Mouse (Mus musculus) limb, embryonic 13.5 days (tissue): ENCODE data around the gene Olfr1051. TPM values are rescaled to one million over a fixed set of nuclear protein-coding genes. Genes with fewer than 3 reads are reported as not detected.
"Not testable (repeated sequence)": the region's sequence is repeated elsewhere in the genome, so short reads cannot be mapped to it uniquely, and the experiment has no call there.

ENCODE experiments used
- ATAC-seq: fragments of 200-750 bp; cut with Nextera tagmentation; 2 replicates; pipeline ENCODE4 v1.8.0; 2017; ENCODE audit warnings: low read depth, moderate number of reproducible peaks, moderate TSS enrichment; ENCODE audit not compliant: low FRiP score
- H3K27ac ChIP-seq: fragments of 300-500 bp; sonication (generic); 2 replicates; pipeline ENCODE4 v1.5.1; 2015; ENCODE audit warnings: inconsistent platforms, mild to moderate bottlenecking, moderate library complexity
- H3K27me3 ChIP-seq: fragments of 300-500 bp; sonication (generic); 2 replicates; pipeline ENCODE4 v1.6.1; 2015; ENCODE audit warnings: mild to moderate bottlenecking, inconsistent platforms
- H3K36me3 ChIP-seq: fragments of 300-500 bp; sonication (generic); 2 replicates; pipeline ENCODE4 v1.6.1; 2015; ENCODE audit warnings: inconsistent platforms, mild to moderate bottlenecking, moderate library complexity
- H3K4me1 ChIP-seq: fragments of 300-500 bp; sonication (generic); 2 replicates; pipeline ENCODE4 v1.6.1; 2015; ENCODE audit warnings: inconsistent platforms
- H3K4me2 ChIP-seq: fragments of 300-500 bp; sonication (generic); replicated peaks from 2 replicates; pipeline ENCODE4 v1.6.1; 2015; ENCODE audit warnings: inconsistent platforms, mild to moderate bottlenecking, moderate library complexity
- H3K4me3 ChIP-seq: fragments of 300-500 bp; sonication (generic); 2 replicates; pipeline ENCODE4 v1.5.1; 2015; ENCODE audit warnings: moderate library complexity, mild to moderate bottlenecking, inconsistent platforms
- H3K9ac ChIP-seq: fragments of 300-500 bp; sonication (generic); 2 replicates; pipeline ENCODE4 v1.6.1; 2015; ENCODE audit warnings: mild to moderate bottlenecking, inconsistent platforms
- H3K9me3 ChIP-seq: fragments of 300-500 bp; sonication (generic); 2 replicates; pipeline ENCODE4 v1.6.1; 2016; ENCODE audit warnings: inconsistent platforms
- WGBS: fragments of 180-500 bp; shearing (Covaris S2); methylation state at CpG from one replicate; pipeline ENCODE4 v1.1.7; 2015; 5-methylcytosine and 5-hydroxymethylcytosine counted together
- polyA plus RNA-seq: library from polyadenylated mRNA; unstranded; fragments of >200 nt; fragmentation: Nextera tagmentation; extraction: Ambion mirVana; gene quantifications from 2 replicates; pipeline ENCODE4 v1.2.1, GENCODE M21; 2015

Gene Olfr1051
- not detected in 2 replicates for polyA plus RNA-seq

DNA sequence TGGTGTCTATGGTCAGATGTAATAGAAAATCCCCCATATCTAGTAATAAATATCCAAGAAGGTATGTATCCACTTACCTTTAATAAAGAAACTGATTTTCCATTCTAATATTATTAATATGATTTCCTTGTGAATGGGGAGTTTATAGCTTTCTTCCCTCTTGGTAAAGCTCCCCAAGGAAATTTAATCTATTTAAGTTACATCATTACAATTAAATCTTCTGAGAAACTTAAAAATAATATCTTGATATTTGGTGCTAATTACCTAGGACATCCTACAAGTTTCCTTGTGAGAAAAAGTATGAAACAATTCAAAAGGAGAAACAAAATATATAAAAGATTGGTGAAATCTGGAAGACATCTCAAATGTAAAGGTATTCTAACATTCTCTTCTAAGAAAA is at the start of gene Olfr1051:
Olfr1051 (minus strand) TSS at position 101 of the 400 bp plus-strand sequence.
- not testable (repeated sequence) for H3K27ac ChIP-seq, H3K4me3 ChIP-seq, ATAC-seq, H3K4me1 ChIP-seq, H3K36me3 ChIP-seq, H3K4me2 ChIP-seq, H3K27me3 ChIP-seq, H3K9ac ChIP-seq, H3K9me3 ChIP-seq

DNA sequence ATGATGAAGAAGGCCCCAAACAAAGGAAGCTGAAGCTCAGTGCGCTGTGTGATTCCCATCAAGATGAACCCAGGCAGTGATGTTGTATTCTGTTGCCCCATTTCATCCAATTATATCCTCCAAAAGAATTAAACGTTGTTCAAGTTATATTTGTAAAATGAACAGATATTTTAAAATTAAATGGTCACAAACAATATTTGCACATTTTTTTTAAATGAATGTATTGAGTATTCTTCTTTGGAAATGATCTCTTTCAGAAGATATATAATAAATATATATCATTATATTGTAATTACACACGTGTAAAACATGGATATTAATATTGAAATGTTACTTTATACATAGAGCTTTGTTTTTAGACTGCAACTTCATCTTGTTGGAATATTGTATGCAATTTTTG is 36.3 kb upstream of the Olfr1051 start, which contains the start of gene Olfr1053:
Olfr1053 (minus strand) TSS at position 101 of the 400 bp plus-strand sequence.
- Histone ChIP-seq H3K36me3 (no peaks in the 10 kb centered on the region), H3K4me2 (no peak within 1 kb of the TSS), H3K9me3 (no peaks in the 10 kb centered on the region), H3K27ac (no peak within 1 kb of the TSS), H3K4me3 (no peak within 1 kb of the TSS), H3K9ac (no peak within 1 kb of the TSS), H3K27me3 (no peaks in the 10 kb centered on the region), H3K4me1 (no peaks in the 10 kb centered on the region)
- WGBS, result 63% methylated on average over 3 of the region's 3 CpGs
- no peak for ATAC-seq

DNA sequence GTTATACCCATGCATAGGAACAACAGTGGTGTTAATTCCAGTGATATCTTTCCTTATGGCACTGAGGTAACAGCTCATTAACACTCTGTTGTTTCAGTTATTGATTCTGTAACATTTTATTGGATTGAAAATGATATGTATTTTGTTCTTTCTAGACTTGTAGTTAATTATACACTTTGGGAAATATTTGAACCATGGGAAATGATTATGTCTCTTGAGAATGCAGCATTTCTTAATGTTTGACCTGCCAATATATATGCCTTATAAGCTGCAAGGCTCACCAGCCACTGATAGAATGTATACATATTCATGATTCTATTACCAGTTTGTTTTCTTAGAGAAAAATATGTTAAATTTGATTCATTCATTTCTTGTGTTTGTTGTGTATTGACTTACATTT is 13.3 kb upstream of the Olfr1051 start, which contains the start of gene Olfr1052:
Olfr1052 (plus strand) TSS at position 301 of the 400 bp plus-strand sequence.
- no peaks in the 10 kb centered on the region for H3K4me1 ChIP-seq
- H3K9me3 ChIP-seq, result no peaks in the 10 kb centered on the region
- no peak within 1 kb of the TSS for H3K9ac ChIP-seq
- H3K36me3 ChIP-seq, result no peaks in the 10 kb centered on the region
- ATAC-seq, result no peak
- H3K27ac ChIP-seq, result no peak within 1 kb of the TSS
- H3K4me2 ChIP-seq, result no peak within 1 kb of the TSS
- no peak within 1 kb of the TSS for H3K4me3 ChIP-seq
- H3K27me3 ChIP-seq, result no peaks in the 10 kb centered on the region

DNA sequence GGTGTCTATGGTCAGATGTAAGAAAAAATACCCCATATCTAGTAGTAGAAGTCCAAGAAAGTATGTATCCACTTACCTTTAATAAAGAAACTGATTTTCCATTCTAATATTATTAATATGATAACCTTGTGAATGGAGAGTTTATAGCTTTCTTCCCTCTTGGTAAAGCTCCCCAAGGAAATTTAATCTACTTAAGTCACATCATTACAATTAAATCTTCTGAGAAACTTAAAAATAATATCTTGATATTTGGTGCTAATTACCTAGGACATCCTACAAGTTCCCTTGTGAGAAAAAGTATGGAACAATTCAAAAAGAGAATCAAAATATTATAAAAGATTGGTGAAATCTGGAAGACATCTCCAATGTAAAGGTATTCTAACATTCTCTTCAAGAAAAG is 20.7 kb downstream of the Olfr1051 start, which contains the start of gene Olfr1049:
Olfr1049 (minus strand) TSS at position 101 of the 400 bp plus-strand sequence.
- ATAC-seq, H3K4me2 ChIP-seq, H3K27ac ChIP-seq, H3K9me3 ChIP-seq, H3K27me3 ChIP-seq, H3K4me1 ChIP-seq, H3K36me3 ChIP-seq, H3K9ac ChIP-seq, H3K4me3 ChIP-seq: not testable (repeated sequence)

DNA sequence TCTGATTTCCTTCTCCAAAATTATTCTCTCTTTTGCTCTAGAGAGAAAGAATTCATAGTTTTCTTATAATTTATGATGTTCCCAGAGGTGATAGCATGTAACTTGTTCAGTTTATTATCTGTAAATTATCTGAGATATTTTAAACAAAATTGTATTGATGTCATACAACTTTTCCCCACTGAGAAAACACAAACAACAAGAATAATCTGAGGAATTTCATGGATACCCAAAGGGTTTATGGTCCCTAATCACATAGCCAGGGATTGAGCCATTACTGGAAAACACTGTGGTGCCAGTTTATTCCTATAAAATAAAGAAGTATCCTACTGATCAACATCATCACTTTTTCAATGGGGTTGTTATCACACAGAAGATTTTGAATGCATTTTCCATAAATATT is 38.7 kb downstream of the Olfr1051 start, which contains the start of gene Olfr1048:
Olfr1048 (minus strand) TSS at position 101 of the 400 bp plus-strand sequence.
- no peaks in the 10 kb centered on the region for H3K27me3 ChIP-seq
- no peak for ATAC-seq
- H3K9me3 ChIP-seq, result no peaks in the 10 kb centered on the region
- no peak within 1 kb of the TSS for H3K4me2 ChIP-seq
- no peak within 1 kb of the TSS for H3K9ac ChIP-seq
- no peak within 1 kb of the TSS for H3K4me3 ChIP-seq
- H3K36me3 ChIP-seq, result no peaks in the 10 kb centered on the region
- no peaks in the 10 kb centered on the region for H3K4me1 ChIP-seq
- no peak within 1 kb of the TSS for H3K27ac ChIP-seq

DNA sequence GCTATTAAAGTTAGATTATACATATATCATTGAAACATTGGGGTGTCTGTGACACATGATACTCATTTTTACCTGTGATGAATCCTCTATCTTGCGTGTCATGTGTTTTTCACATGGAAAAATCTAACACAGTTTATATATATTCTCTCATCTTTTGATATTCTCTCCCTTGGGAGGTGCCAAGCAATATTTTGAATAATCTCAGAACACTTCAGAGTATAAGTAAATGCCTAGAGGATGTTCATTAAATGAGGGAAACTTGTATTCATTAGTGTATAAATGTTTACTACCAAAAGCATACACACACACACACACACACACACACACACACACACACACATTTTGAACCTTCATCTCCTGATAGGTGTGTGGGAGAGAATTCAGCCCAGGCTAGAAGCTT is 47.6 kb downstream of the Olfr1051 start, which contains the start of gene Olfr1047:
Olfr1047 (minus strand) TSS at position 101 of the 400 bp plus-strand sequence.
- 77% methylated on average over 1 of the region's 1 CpGs for WGBS
- no peak for ATAC-seq
- no peak within 1 kb of the TSS for H3K9ac ChIP-seq

More for the DNA sequence above, 47.6 kb downstream of the Olfr1051 start, which contains the start of gene Olfr1047:
- Histone ChIP-seq H3K4me1 (no peaks in the 10 kb centered on the region), H3K4me2 (no peak within 1 kb of the TSS), H3K36me3 (no peaks in the 10 kb centered on the region), H3K4me3 (no peak within 1 kb of the TSS), H3K27me3 (no peaks in the 10 kb centered on the region), H3K27ac (no peak within 1 kb of the TSS), H3K9me3 (no peaks in the 10 kb centered on the region)

Other genes starting within 250 kb of the Olfr1051 start
- gene Olfr1034, start 233.2 kb downstream of the Olfr1051 start, polyA plus RNA-seq, result not detected in 2 replicates
- not detected in 2 replicates for gene Olfr1036, start 205.1 kb downstream of the Olfr1051 start, polyA plus RNA-seq
- gene Olfr1037, start 191.7 kb downstream of the Olfr1051 start, polyA plus RNA-seq, result not detected in 2 replicates
- gene Olfr1039, start 143.2 kb downstream of the Olfr1051 start, polyA plus RNA-seq, result not detected in 2 replicates
- not detected in 2 replicates for gene Olfr1040, start 132.4 kb downstream of the Olfr1051 start, polyA plus RNA-seq
- not detected in 2 replicates for gene Olfr1042, start 117.2 kb downstream of the Olfr1051 start, polyA plus RNA-seq
- gene Olfr1043, start 111.6 kb downstream of the Olfr1051 start, polyA plus RNA-seq, result not detected in 2 replicates
- gene Olfr1044, start 101.3 kb downstream of the Olfr1051 start, polyA plus RNA-seq, result not detected in 2 replicates
- gene Olfr52, start 93.4 kb downstream of the Olfr1051 start, polyA plus RNA-seq, result not detected in 2 replicates
- not detected in 2 replicates for gene Olfr1045, start 76.1 kb downstream of the Olfr1051 start, polyA plus RNA-seq
- not detected in 2 replicates for gene Olfr1046, start 59.8 kb downstream of the Olfr1051 start, polyA plus RNA-seq
- gene Olfr1047, start 47.7 kb downstream of the Olfr1051 start, polyA plus RNA-seq, result not detected in 2 replicates
- gene Olfr1048, start 38.8 kb downstream of the Olfr1051 start, polyA plus RNA-seq, result not detected in 2 replicates
- not detected in 2 replicates for gene Olfr1049, start 20.8 kb downstream of the Olfr1051 start, polyA plus RNA-seq
- not detected in 2 replicates for gene Olfr1052, start 13.4 kb upstream of the Olfr1051 start, polyA plus RNA-seq
- gene Olfr1053, start 36.2 kb upstream of the Olfr1051 start, polyA plus RNA-seq, result not detected in 2 replicates
- not detected in 2 replicates for gene Olfr1054, start 56.3 kb upstream of the Olfr1051 start, polyA plus RNA-seq
- gene Olfr1055, start 71.2 kb upstream of the Olfr1051 start, polyA plus RNA-seq, result not detected in 2 replicates
- not detected in 2 replicates for gene Olfr1056, start 83.4 kb upstream of the Olfr1051 start, polyA plus RNA-seq
- gene Olfr1057, start 99.3 kb upstream of the Olfr1051 start, polyA plus RNA-seq, result not detected in 2 replicates
- gene Olfr1058, start 109.5 kb upstream of the Olfr1051 start, polyA plus RNA-seq, result not detected in 2 replicates
- not detected in 2 replicates for gene Olfr1061, start 135.0 kb upstream of the Olfr1051 start, polyA plus RNA-seq
- not detected in 2 replicates for gene Olfr1062, start 147.7 kb upstream of the Olfr1051 start, polyA plus RNA-seq
- not detected in 2 replicates for gene Olfr1065, start 171.5 kb upstream of the Olfr1051 start, polyA plus RNA-seq
- gene Olfr1066, start 177.2 kb upstream of the Olfr1051 start, polyA plus RNA-seq, result not detected in 2 replicates
- not detected in 2 replicates for gene Olfr228, start 208.3 kb upstream of the Olfr1051 start, polyA plus RNA-seq
- not detected in 2 replicates for gene Olfr1076, start 229.4 kb upstream of the Olfr1051 start, polyA plus RNA-seq